Mouse (Mus musculus) neural tube, embryonic 15.5 days (tissue): ENCODE measurements around the gene Ccl7. TPM values are rescaled to one million over a fixed set of nuclear protein-coding genes. Genes with fewer than 3 reads are reported as not detected.
A peak's percentile ranks its signal among the peaks of the same experiment; 100 is the strongest.

Experiments used
- ATAC-seq: fragments of 200-750 bp; cut with Nextera tagmentation; 2 replicates; pipeline ENCODE4 v1.8.0; 2017; ENCODE audit warnings: mild to moderate bottlenecking, moderate TSS enrichment, moderate library complexity; ENCODE audit not compliant: low FRiP score
- H3K27ac ChIP-seq: fragments of 300-500 bp; sonication (generic); replicated peaks from 2 replicates; pipeline ENCODE4 v1.5.1; 2015; ENCODE audit warnings: mild to moderate bottlenecking, inconsistent platforms
- H3K27me3 ChIP-seq: fragments of 300-500 bp; sonication (generic); replicated peaks from 2 replicates; pipeline ENCODE4 v1.6.1; 2015; ENCODE audit warnings: inconsistent platforms
- H3K36me3 ChIP-seq: fragments of 300-500 bp; sonication (generic); 2 replicates; pipeline ENCODE4 v1.6.1; 2015; ENCODE audit warnings: inconsistent platforms
- H3K4me1 ChIP-seq: fragments of 300-500 bp; sonication (generic); 2 replicates; pipeline ENCODE4 v1.6.1; 2015; ENCODE audit warnings: inconsistent platforms
- H3K4me2 ChIP-seq: fragments of 300-500 bp; sonication (generic); 2 replicates; pipeline ENCODE4 v1.6.1; 2015; ENCODE audit warnings: inconsistent platforms, mild to moderate bottlenecking, moderate library complexity
- H3K4me3 ChIP-seq: fragments of 300-500 bp; sonication (generic); replicated peaks from 2 replicates; pipeline ENCODE4 v1.5.1; 2015; ENCODE audit warnings: mild to moderate bottlenecking, inconsistent platforms
- H3K9ac ChIP-seq: fragments of 300-500 bp; sonication (generic); replicated peaks from 2 replicates; pipeline ENCODE4 v1.6.1; 2015; ENCODE audit warnings: mild to moderate bottlenecking, inconsistent platforms
- H3K9me3 ChIP-seq: fragments of 300-500 bp; sonication (generic); replicated peaks from 2 replicates; pipeline ENCODE4 v1.6.1; 2016; ENCODE audit warnings: inconsistent platforms
- WGBS: fragments of 180-500 bp; shearing (Covaris S2); methylation state at CpG from one replicate; pipeline ENCODE4 v1.1.7; 2015; ENCODE audit warnings: mixed read lengths; 5-methylcytosine and 5-hydroxymethylcytosine counted together
- polyA plus RNA-seq: library from polyadenylated mRNA; unstranded; fragments of >200 nt; fragmentation: Nextera tagmentation; extraction: Ambion mirVana; gene quantifications from 2 replicates; pipeline ENCODE4 v1.2.1, GENCODE M21; 2015

Gene Ccl7
- polyA plus RNA-seq, 1 experiment from 2014 or later: 1.3 TPM

DNA sequence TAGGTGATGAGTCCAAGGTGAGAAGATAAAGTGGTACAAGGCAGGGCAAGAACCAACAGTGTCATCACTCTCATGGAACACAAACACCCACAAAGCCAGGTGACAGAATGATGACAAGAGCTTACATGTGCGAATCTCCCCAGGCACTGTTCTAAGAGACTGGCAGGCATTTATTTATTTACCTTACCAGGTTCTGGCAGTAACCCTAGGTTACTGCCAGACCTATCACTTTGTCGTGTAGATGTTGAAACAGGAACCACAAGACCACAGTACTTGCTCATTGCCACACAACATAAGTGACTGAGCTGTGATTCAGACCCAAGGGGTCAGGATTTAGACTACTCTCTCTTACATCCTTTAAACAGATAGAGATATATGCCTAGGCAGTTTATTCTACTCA is 30.4 kb upstream of the Ccl7 start:
- 74% methylated on average over 2 of the region's 2 CpGs for WGBS
- ATAC-seq: no peak

DNA sequence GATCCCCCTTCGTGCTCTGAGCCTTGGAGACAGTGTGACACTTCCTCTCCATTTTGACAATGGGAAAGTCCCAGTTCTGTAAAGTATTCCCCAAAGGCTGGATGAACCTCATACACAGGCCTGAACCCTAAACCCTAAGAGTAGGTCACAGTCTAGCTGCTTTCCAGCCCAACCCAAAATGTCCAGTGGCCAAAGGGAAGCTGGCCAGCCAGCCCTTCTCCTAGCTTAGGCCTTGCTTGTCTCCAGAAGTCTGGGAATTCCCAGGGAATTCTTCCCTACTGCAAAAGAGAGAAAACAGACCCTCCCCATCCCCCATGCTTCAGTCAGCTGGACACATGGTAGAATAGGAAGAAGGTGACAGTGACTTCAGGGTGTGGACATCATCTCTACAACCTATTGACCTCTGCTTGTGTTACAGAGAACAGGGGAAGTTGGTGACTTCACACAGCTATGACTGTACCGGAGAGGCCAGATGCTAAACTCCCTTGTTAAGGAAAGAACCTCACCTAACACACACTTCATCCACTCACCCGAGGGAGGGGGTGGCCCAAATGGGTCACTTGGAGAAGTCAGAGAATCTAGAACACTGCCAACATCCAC is 29.2 kb upstream of the Ccl7 start:
- no peak overlapping the region for H3K9ac ChIP-seq
- WGBS: 85% methylated on average over 3 of the region's 3 CpGs
- no peaks in the 10 kb centered on the region for H3K9me3 ChIP-seq
- no peaks in the 10 kb centered on the region for H3K27me3 ChIP-seq
- no peak overlapping the region for H3K4me3 ChIP-seq
- no peak for ATAC-seq
- H3K4me2 ChIP-seq: no peak overlapping the region
- no peaks in the 10 kb centered on the region for H3K4me1 ChIP-seq
- H3K27ac ChIP-seq: no peak overlapping the region
- H3K36me3 ChIP-seq: no peaks in the 10 kb centered on the region

More for the DNA sequence above, 30.4 kb upstream of the Ccl7 start:
- Histone ChIP-seq H3K9me3 (no peaks in the 10 kb centered on the region), H3K27ac (no peak overlapping the region), H3K4me2 (no peak overlapping the region), H3K4me1 (no peaks in the 10 kb centered on the region), H3K36me3 (no peaks in the 10 kb centered on the region), H3K4me3 (no peak overlapping the region), H3K27me3 (no peaks in the 10 kb centered on the region), H3K9ac (no peak overlapping the region)

DNA sequence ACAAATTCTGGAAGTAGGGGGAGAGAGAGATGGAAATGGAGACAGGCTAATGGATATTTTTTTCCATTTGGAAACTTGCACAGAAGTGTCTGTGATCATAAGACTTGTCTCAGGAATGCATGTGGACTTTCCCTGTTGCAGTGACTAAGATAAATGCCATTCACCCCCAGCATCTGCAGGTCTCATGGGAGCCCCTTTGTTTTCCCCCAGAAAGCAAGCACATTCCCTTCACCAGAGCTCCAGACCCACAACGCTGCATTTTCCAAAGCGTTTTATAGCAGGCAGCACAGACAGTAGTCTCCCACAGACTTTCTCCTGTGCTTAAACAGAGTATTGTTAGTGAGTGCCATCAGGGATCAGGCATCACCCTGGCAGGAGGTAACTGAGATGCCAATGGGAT is 26.1 kb upstream of the Ccl7 start:
- Histone ChIP-seq H3K4me2 (no peak overlapping the region), H3K27ac (no peak overlapping the region), H3K9me3 (no peaks in the 10 kb centered on the region), H3K36me3 (no peaks in the 10 kb centered on the region), H3K9ac (no peak overlapping the region), H3K27me3 (no peaks in the 10 kb centered on the region), H3K4me3 (no peak overlapping the region), H3K4me1 (no peaks in the 10 kb centered on the region)
- no peak for ATAC-seq
- 19% methylated on average over 2 of the region's 2 CpGs for WGBS

DNA sequence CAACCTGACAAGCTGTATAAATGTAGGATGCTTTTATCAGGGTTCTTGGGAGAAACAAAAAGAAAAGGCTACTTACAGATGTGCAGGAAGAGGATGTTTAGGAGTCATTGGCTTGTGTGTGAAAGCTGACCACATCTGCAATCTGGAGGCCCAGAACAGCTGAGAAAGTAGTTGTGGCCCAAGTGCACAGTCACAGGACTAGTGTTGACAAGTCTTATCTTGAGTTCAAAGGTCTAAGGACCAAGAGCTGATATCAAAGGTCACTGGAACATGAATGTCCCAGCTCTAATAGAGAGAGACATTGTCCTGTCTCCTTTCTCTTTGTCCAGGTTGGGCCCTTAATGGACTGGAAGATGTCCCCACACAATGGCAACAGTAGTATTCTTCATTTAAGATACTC is 25.7 kb upstream of the Ccl7 start:
- Histone ChIP-seq H3K9me3 (no peaks in the 10 kb centered on the region), H3K27ac (no peak overlapping the region), H3K4me2 (no peak overlapping the region), H3K36me3 (no peaks in the 10 kb centered on the region), H3K4me1 (no peaks in the 10 kb centered on the region), H3K4me3 (no peak overlapping the region), H3K27me3 (no peaks in the 10 kb centered on the region), H3K9ac (no peak overlapping the region)
- no peak for ATAC-seq

DNA sequence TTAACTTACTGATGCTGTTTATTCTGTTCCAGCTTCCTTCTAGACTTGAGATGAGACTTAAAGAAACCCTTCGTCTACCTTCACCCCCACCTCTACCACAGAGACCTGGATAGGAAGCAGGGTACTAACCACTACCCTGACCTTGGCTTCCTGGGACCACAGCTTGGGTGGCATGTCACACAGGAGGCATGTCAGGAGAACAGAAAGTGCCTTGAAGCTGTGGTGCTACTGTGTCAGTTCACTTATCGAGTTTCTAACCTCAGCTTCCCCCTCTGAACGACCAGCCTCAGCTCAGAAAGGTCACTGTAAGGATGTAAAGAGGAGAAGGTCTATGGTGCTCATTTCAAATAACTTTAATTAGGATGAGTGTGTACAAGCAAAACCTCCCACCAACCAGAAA is 24.1 kb upstream of the Ccl7 start:
- H3K9ac ChIP-seq: no peak overlapping the region
- H3K36me3 ChIP-seq: no peaks in the 10 kb centered on the region
- H3K9me3 ChIP-seq: no peaks in the 10 kb centered on the region
- no peak overlapping the region for H3K4me3 ChIP-seq
- no peak overlapping the region for H3K27ac ChIP-seq
- H3K4me1 ChIP-seq: no peaks in the 10 kb centered on the region
- no peak overlapping the region for H3K4me2 ChIP-seq
- no peaks in the 10 kb centered on the region for H3K27me3 ChIP-seq
- WGBS: 82% methylated on average over 3 of the region's 3 CpGs
- no peak for ATAC-seq

DNA sequence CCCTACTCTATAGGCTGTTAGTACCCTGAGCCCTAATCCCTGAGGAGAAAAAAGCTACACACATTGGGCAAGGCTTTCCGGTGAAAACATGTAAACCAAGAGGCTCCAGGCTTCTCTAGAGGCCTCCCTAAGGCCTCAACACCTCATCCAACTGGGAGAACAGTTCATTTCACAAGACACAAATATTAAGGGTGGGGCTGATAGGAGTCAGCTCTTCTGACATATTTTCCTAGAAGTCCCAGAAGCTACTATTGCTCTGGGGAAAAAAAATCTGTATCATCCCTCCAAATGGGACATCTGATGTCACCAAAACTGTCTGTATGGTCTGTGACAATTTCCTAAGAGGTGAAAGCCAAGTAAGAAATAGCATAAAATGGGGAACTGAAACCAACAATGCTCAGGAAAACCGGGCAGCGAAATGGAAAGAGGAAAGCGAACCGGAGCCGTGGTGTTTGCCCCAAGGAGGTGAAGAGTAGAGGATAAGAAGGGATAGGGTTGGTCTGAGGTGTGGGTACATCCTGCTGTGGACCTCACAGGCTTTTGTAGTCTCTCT is 22.9 kb upstream of the Ccl7 start:
- Histone ChIP-seq H3K27ac (no peak overlapping the region), H3K4me3 (no peak overlapping the region), H3K9me3 (no peaks in the 10 kb centered on the region), H3K4me1 (no peaks in the 10 kb centered on the region), H3K27me3 (no peaks in the 10 kb centered on the region), H3K36me3 (no peaks in the 10 kb centered on the region), H3K4me2 (no peak overlapping the region), H3K9ac (no peak overlapping the region)
- WGBS: 95% methylated on average over 6 of the region's 6 CpGs
- ATAC-seq: no peak

DNA sequence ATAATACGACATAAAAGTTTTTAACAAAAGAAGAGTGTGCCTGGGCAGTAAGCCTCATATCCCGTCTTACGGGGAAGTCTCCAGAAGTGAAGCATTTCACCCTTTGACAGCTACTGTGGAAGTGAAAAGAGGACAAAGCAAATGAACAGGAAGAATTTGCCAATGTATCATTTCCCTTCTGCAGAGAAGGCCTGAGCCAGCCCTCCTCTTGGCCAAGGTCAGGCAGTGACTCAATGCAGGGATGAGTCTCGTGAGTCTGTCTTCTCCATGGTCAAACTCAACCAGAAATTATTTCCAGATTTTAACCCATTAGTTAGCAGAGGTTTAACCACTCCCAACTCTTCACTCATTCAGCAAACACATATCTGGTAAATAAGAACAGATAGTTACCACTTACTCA is 21.7 kb upstream of the Ccl7 start:
- Histone ChIP-seq H3K4me3 (no peak overlapping the region), H3K4me2 (no peak overlapping the region), H3K27ac (no peak overlapping the region), H3K9me3 (no peaks in the 10 kb centered on the region), H3K9ac (no peak overlapping the region), H3K27me3 (no peaks in the 10 kb centered on the region), H3K36me3 (no peaks in the 10 kb centered on the region), H3K4me1 (no peaks in the 10 kb centered on the region)
- WGBS: 91% methylated on average over 4 of the region's 4 CpGs
- no peak for ATAC-seq

DNA sequence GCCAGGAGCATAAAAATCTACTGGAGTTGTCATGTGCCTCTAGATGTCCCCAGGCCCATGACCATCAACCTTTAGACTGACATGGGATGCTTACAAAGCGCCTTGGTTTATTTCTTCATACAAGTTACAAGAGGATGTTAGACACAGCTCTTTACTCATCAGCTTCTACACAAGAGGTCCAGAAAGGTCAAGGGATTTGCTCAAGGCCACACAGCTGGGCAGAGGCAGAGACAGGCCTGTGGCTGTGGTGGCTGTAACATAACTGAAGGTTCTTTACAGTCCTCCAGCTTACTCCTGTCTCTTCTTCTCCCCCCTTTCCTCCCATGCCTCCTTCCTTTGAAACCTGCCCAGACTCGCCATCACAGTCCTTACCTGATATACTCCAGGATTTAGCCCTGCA is 15.3 kb upstream of the Ccl7 start:
- H3K27ac ChIP-seq: no peak overlapping the region
- H3K4me1 ChIP-seq: peaks cover 15% of the 10 kb centered on the region
- no peaks in the 10 kb centered on the region for H3K36me3 ChIP-seq
- no peak overlapping the region for H3K4me2 ChIP-seq
- H3K27me3 ChIP-seq: no peaks in the 10 kb centered on the region
- no peaks in the 10 kb centered on the region for H3K9me3 ChIP-seq
- no peak for ATAC-seq
- H3K4me3 ChIP-seq: no peak overlapping the region
- WGBS: 81% methylated on average over 2 of the region's 2 CpGs
- no peak overlapping the region for H3K9ac ChIP-seq

DNA sequence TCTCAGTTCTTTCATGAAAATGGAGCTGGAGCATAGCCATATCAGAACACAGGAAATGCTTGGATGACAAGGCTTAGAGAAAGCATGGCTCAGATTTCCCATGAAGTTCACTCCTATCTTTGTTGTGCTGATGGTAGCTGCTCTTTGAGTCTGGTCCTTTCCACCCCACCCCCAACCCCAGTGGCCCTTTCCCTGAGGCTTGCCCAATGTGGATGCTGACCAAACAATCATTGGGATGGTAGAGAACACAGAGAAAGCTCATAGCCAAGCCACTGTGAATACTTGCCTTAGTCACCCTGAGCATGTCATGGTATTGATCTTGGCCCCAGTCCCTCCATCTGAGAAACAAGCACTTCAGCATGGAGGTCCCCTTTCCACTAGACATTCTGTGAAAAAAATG is 13.4 kb upstream of the Ccl7 start:
- Histone ChIP-seq H3K36me3 (no peaks in the 10 kb centered on the region), H3K4me1 (peaks cover 20% of the 10 kb centered on the region), H3K4me3 (no peak overlapping the region), H3K9me3 (no peaks in the 10 kb centered on the region), H3K4me2 (no peak overlapping the region), H3K27ac (peak overlapping the region; percentile 72), H3K27me3 (no peaks in the 10 kb centered on the region), H3K9ac (no peak overlapping the region)
- no peak for ATAC-seq

DNA sequence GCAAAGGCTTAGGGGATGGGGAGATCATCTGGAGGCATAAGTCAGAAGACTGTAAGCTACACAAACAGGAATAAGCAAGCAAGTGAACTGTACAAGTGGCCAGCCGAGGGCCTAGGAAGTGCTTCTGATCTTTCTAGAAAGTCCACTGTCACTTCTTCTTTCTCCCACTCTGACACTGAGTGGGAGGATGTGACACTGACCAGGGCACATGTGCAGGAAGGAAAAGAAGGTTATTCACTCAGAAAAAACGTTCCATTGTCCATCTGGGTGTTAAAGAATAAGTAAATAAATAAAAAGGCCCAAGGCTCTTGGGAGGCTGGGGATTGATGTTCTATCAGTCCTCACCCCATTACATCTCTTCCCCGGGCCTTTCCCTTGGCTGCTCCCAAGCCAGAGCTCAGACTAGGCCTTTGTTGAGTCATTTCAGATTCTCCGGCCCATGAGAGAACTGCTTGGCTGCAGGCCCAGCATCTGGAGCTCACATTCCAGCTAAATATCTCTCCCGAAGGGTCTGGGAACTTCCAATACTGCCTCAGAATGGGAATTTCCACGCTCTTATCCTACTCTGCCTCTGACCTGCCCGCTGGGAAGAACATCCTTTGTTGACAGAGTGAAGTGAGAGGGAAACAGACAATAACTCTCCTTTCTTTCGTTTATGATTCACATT is 12.7 kb upstream of the Ccl7 start:
- no peak for ATAC-seq
- Histone ChIP-seq H3K9ac (no peak overlapping the region), H3K36me3 (no peaks in the 10 kb centered on the region), H3K27ac (peak overlapping the region; percentile 72), H3K4me1 (peaks cover 20% of the 10 kb centered on the region), H3K27me3 (no peaks in the 10 kb centered on the region), H3K9me3 (no peaks in the 10 kb centered on the region), H3K4me3 (no peak overlapping the region), H3K4me2 (no peak overlapping the region)
- 23% methylated on average over 8 of the region's 8 CpGs for WGBS

DNA sequence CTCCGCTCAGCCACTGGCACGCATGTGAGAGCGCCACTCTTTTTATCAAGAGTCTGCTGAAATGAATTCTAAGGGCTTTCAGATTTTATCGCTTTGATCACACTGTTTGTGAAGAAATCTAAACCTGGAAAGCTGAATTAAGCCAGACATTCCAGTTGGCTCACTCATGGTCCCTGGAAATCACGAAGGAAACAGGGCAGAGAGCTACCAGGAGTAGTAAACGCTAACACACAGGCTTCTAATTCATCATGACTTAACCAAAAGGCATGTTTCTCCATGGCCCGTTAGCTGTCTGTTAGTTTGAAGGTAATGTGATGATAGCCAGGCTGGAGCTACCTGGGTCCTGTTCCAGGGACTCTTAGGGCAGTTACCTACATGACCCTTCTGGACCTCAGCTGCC is 11.1 kb upstream of the Ccl7 start:
- H3K27me3 ChIP-seq: no peaks in the 10 kb centered on the region
- peaks cover 28% of the 10 kb centered on the region for H3K4me1 ChIP-seq
- H3K36me3 ChIP-seq: no peaks in the 10 kb centered on the region
- ATAC-seq: no peak
- WGBS: 93% methylated on average over 7 of the region's 7 CpGs
- H3K9ac ChIP-seq: no peak overlapping the region
- no peak overlapping the region for H3K4me2 ChIP-seq
- no peak overlapping the region for H3K4me3 ChIP-seq
- no peaks in the 10 kb centered on the region for H3K9me3 ChIP-seq
- H3K27ac ChIP-seq: 0 out of 2 replicates have a peak overlapping the region, but pooled peaks have one; percentile 23

DNA sequence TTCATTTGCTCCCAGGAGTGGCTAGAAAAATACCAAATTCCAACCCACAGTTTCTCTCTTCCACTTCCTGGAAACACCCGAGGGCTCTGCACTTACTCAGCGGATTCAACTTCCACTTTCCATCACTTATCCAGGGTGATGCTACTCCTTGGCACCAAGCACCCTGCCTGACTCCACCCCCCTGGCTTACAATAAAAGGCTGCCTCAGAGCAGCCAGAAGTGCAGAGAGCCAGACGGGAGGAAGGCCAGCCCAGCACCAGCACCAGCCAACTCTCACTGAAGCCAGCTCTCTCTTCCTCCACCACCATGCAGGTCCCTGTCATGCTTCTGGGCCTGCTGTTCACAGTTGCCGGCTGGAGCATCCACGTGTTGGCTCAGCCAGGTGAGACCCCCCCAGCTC is 10.2 kb upstream of the Ccl7 start, which contains the start of gene Ccl2:
Gene Ccl2, plus strand, starts transcription at position 216 of the 400 bp plus-strand sequence.
- H3K27me3 ChIP-seq: no peaks in the 10 kb centered on the region
- H3K4me2 ChIP-seq: 0 out of 2 replicates have a peak within 1 kb of the TSS, but pooled peaks have one; percentile 13
- no peaks in the 10 kb centered on the region for H3K36me3 ChIP-seq
- WGBS: 28% methylated on average over 5 of the region's 5 CpGs
- no peaks in the 10 kb centered on the region for H3K9me3 ChIP-seq
- H3K27ac ChIP-seq: 0 out of 2 replicates have a peak within 1 kb of the TSS, but pooled peaks have one; percentile 23
- H3K9ac ChIP-seq: no peak within 1 kb of the TSS
- no peak for ATAC-seq
- no peak within 1 kb of the TSS for H3K4me3 ChIP-seq
- H3K4me1 ChIP-seq: peaks cover 32% of the 10 kb centered on the region
